Mouse (Mus musculus) layer of hippocampus, adult 18-20 months (tissue): ENCODE data around the gene Ica1l. TPM values are rescaled to one million over a fixed set of nuclear protein-coding genes. Genes with fewer than 3 reads are reported as not detected.

Experiments
- DNase-seq, 2 experiments: peaks; one replicate each; pipeline ENCODE4 v3.0.0; 2022; ENCODE audit warnings: low spot score in 2 of 2
- total RNA-seq, 2 experiments: library from RNA; stranded (reverse); gene quantifications; 2 replicates each; pipeline ENCODE4 v1.2.3; 2021

Ica1l gene
- total RNA-seq, 2 experiments from 2014 or later: 33.2 to 38.8 TPM

- DNase-seq: no peak
Observed at GRCm38 (mm10) chr1:59967291-59967690, 75.7 kb downstream of the Ica1l start.

- DNase-seq: no peak
Observed at GRCm38 (mm10) chr1:59966171-59966785, 76.7 kb downstream of the Ica1l start.

GRCm38 (mm10) chr1:59959941-59960340 lies 83.0 kb downstream of the Ica1l start:
- DNase-seq: no peak

- DNase-seq: no peak
Observed at GRCm38 (mm10) chr1:59957206-59957605, 85.8 kb downstream of the Ica1l start.

GRCm38 (mm10) chr1:59947509-59947908 lies 95.5 kb downstream of the Ica1l start:
- DNase-seq: no peak

GRCm38 (mm10) chr1:59945969-59946368 lies 97.0 kb downstream of the Ica1l start:
- no peak for DNase-seq

- DNase-seq: no peak
Observed at GRCm38 (mm10) chr1:59943825-59944224, 99.2 kb downstream of the Ica1l start.

GRCm38 (mm10) chr1:59942057-59942790 lies 100.8 kb downstream of the Ica1l start:
- no peak for DNase-seq

- no peak for DNase-seq
Observed at GRCm38 (mm10) chr1:59941063-59941462, 101.9 kb downstream of the Ica1l start.

GRCm38 (mm10) chr1:59932991-59933390 lies 110.0 kb downstream of the Ica1l start:
- no peak for DNase-seq

Other genes with a start within 250 kb of the Ica1l start
- gene Fam117b, start 130.2 kb downstream of the Ica1l start, total RNA-seq: 10 to 100 TPM; 57.7 to 58.8 TPM
- 10 to 100 TPM; 23.9 to 29.1 TPM for gene Carf, start 55.1 kb upstream of the Ica1l start, total RNA-seq
- 10 to 100 TPM; 29.9 to 30.3 TPM for gene Wdr12, start 55.5 kb upstream of the Ica1l start, total RNA-seq
- gene Nbeal1, start 137.4 kb upstream of the Ica1l start, total RNA-seq: 10 to 100 TPM; 20.1 to 21.2 TPM